In genomic region chr6:67015739-67016519, GRCm38 (mm10) we compare ENCODE assay signal across 13 mouse cellular contexts. TPM values are rescaled to one million over a fixed set of nuclear protein-coding genes. Genes with fewer than 3 reads are reported as not detected.
A peak's percentile ranks its signal among the peaks of the same experiment; 100 is the strongest.
DNase-seq lines count a peak whose midpoint lies in the region; ATAC-seq lines count a peak whose summit lies in the region.
"Had no signal": no experiment of that assay in that cellular context is flagged by ENCODE, and none has a peak within 500 bp of the region (broad histone marks: within the 10 kb centered on the region; RNA-seq: fewer than 3 reads in every experiment).

No protein-coding gene starts in this region.

- no peak overlapping the region for H3K9ac ChIP-seq in kidney, embryonic 16.5 days (replicated peaks; ENCODE audit: low read length)
- no peak overlapping the region for H3K9ac ChIP-seq in intestine, embryonic 15.5 days

- no peak overlapping the region for H3K4me2 ChIP-seq in kidney, embryonic 16.5 days (replicated peaks; ENCODE audit: low read depth, low read length)
- no peak overlapping the region for H3K4me2 ChIP-seq in intestine, embryonic 15.5 days (replicated peaks)

- no peaks in the 10 kb centered on the region for H3K9me3 ChIP-seq in kidney, embryonic 16.5 days (ENCODE audit: low read length)
- H3K9me3 ChIP-seq in intestine, embryonic 15.5 days = no peaks in the 10 kb centered on the region
- H3K9me3 ChIP-seq: megakaryocyte, embryonic 14.5 days had no signal

- WGBS in kidney, embryonic 16.5 days = 44% methylated on average over 8 of the region's 8 CpGs
- 44% methylated on average over 8 of the region's 8 CpGs for WGBS in intestine, embryonic 15.5 days

- peaks cover 12% of the 10 kb centered on the region for H3K36me3 ChIP-seq in kidney, embryonic 16.5 days (ENCODE audit: insufficient read depth, low read length)
- H3K36me3 ChIP-seq in intestine, embryonic 15.5 days = peaks cover 4% of the 10 kb centered on the region; the same call in 1 of the 2 replicates

- no peak overlapping the region for H3K27ac ChIP-seq in kidney, embryonic 16.5 days (ENCODE audit: low read length)
- H3K27ac ChIP-seq in intestine, embryonic 15.5 days = 0 out of 2 replicates have a peak overlapping the region, but pooled peaks have one; percentile 13

- H3K4me1 ChIP-seq in kidney, embryonic 16.5 days (ENCODE audit: insufficient read depth, low read length) = peaks cover 27% of the 10 kb centered on the region
- peaks cover 26% of the 10 kb centered on the region for H3K4me1 ChIP-seq in intestine, embryonic 15.5 days (replicated peaks)

- no peak for ATAC-seq in kidney, embryonic 16.5 days (ENCODE audit: low FRiP score, low TSS enrichment)
- ATAC-seq in intestine, embryonic 15.5 days = peak; percentile 26
- no peak for ATAC-seq in erythroid progenitor cell, adult 5-6 weeks (replicated peaks; ENCODE audit: low FRiP score, poor library complexity, severe bottlenecking)

- no peak overlapping the region for H3K4me3 ChIP-seq in kidney, embryonic 16.5 days (ENCODE audit: low read length)
- no peak overlapping the region for H3K4me3 ChIP-seq in intestine, embryonic 15.5 days (replicated peaks)
- H3K4me3 ChIP-seq: megakaryocyte, embryonic 14.5 days had no signal

- peak; percentile 64 for DNase-seq in kidney, postnatal 10 days
- peak; percentile 45 for DNase-seq in gastrocnemius, postnatal 10 days
- DNase-seq in lung, postnatal 25 days (ENCODE audit: low spot score) = peak; percentile 46
- no peak for DNase-seq in cerebellum, postnatal 25 days
- DNase-seq in T-cell, adult 2 months (ENCODE audit: low spot score) = no peak
- DNase-seq: adrenal gland, postnatal 14 days; cerebellum, adult 11 months; embryo, embryonic 11 days; thymus, postnatal 4 days had no signal

- H3K27me3 ChIP-seq in kidney, embryonic 16.5 days (ENCODE audit: insufficient read depth, low read length) = no peaks in the 10 kb centered on the region
- no peaks in the 10 kb centered on the region for H3K27me3 ChIP-seq in intestine, embryonic 15.5 days (replicated peaks)
- H3K27me3 ChIP-seq: megakaryocyte, embryonic 14.5 days had no signal

RNA-seq across cellular contexts. Expression of gene Gadd45a, which starts 21.3 kb away (rescaled TPM):
- polyA plus RNA-seq in kidney, embryonic 16.5 days (2015; fragmentation: Nextera tagmentation; extraction: Ambion mirVana) = 35.1 and 39.4 TPM in 2 replicates
- total RNA-seq in gastrocnemius, postnatal 10 days (2021) = 10 to 100 TPM; 43.1 to 82.0 TPM
- polyA plus RNA-seq in intestine, embryonic 15.5 days (2015; fragmentation: Nextera tagmentation; extraction: Ambion mirVana) = 29.6 and 37.5 TPM in 2 replicates
- 113 and 203 TPM in 2 replicates for total RNA-seq in erythroid progenitor cell, adult 5-6 weeks (2015; ENCODE audit: low replicate concordance)
- 152 and 192 TPM in 2 replicates for total RNA-seq in erythroid progenitor cell, adult 5-6 weeks (2017; ENCODE audit: low replicate concordance)

Comparison
In these comparisons a context has a peak if more than half of its experiments do, and no peak if none do; other contexts are left out.
1. DNase-seq: peak in kidney, postnatal 10 days (single experiment), gastrocnemius, postnatal 10 days (single experiment) and lung, postnatal 25 days (single experiment); none in cerebellum, postnatal 25 days (0 of 2) and T-cell, adult 2 months (single experiment).